Comparison of ENCODE assay signal across 22 mouse cellular contexts in the genomic region with DNA sequence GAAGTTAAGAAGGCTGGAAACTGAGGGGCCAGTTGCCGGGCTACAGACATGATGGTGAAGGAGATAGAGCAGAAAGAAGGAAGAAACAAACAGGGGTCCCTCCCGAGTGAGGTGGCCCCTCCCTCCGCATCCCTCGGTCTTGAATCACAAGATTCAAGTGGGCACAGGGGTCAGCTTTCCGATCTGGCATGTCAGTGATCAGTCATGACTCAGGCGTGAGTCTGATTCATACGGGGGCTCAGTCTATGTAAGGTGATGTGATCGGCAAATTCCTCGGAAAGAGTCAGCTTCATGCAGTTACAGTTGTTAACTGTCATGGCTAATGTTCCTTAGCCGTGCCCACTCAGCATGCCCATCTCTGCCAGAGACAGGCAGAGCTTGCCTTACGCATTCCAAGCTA.
DNase-seq lines count a peak whose midpoint lies in the region; ATAC-seq and TF ChIP-seq lines count a peak whose summit lies in the region.
"Had no signal": no experiment of that assay in that cellular context is flagged by ENCODE, and none has a peak within 500 bp of the region (broad histone marks: within the 10 kb centered on the region; RNA-seq: fewer than 3 reads in every experiment).

No protein-coding gene starts in this region.

- no peaks in the 10 kb centered on the region for H3K27me3 ChIP-seq in hindbrain, postnatal 0 days (ENCODE audit: insufficient read depth, low read length)
- H3K27me3 ChIP-seq in hindbrain, embryonic 14.5 days (ENCODE audit: control insufficient read depth, insufficient read depth, low read length) = no peaks in the 10 kb centered on the region
- H3K27me3 ChIP-seq in neural tube, embryonic 14.5 days (ENCODE audit: control insufficient read depth, insufficient read depth, low read length) = no peaks in the 10 kb centered on the region
- no peaks in the 10 kb centered on the region for H3K27me3 ChIP-seq in lung, postnatal 0 days (replicated peaks; ENCODE audit: insufficient read depth, low read length)
- H3K27me3 ChIP-seq: kidney, embryonic 15.5 days; Patski had no signal

- TF ChIP-seq EP300 in lung, postnatal 0 days (IDR thresholded peaks at IDR 0.05) = no peak

- DNase-seq in frontal cortex, adult 2 months (ENCODE audit: extremely low spot score in 1 of 2, low spot score in 1 of 2) = no peak
- peak; percentile 34 for DNase-seq in hindbrain, postnatal 0 days (ENCODE audit: low spot score)
- DNase-seq in hindbrain, embryonic 14.5 days (ENCODE audit: low spot score) = no peak
- DNase-seq in NIH3T3 (ENCODE audit: low read depth) = peak; percentile 61
- DNase-seq in lung, postnatal 0 days (ENCODE audit: low spot score) = no peak
- DNase-seq in B cell, adult 2 months = no peak
- DNase-seq: adrenal gland, adult 2 months; adrenal gland, postnatal 25 days; cerebellum, adult 18-20 months; cerebellum, adult 9-11 months; cerebellum, postnatal 36 days; gastrocnemius, postnatal 10 days; heart, adult 18-20 months; heart, postnatal 10 days; kidney, adult 2 months had no signal

- H3K4me2 ChIP-seq in hindbrain, postnatal 0 days (ENCODE audit: low read depth, low read length) = peak overlapping the region; percentile 23; the same call in 1 of the 2 replicates
- H3K4me2 ChIP-seq in hindbrain, embryonic 14.5 days (replicated peaks) = no peak overlapping the region
- no peak overlapping the region for H3K4me2 ChIP-seq in neural tube, embryonic 14.5 days (ENCODE audit: low read depth, low read length)
- H3K4me2 ChIP-seq in lung, postnatal 0 days (replicated peaks; ENCODE audit: low read depth, low read length) = no peak overlapping the region
- H3K4me2 ChIP-seq: kidney, embryonic 15.5 days had no signal

- no peak for TF ChIP-seq CTCF in hindbrain, postnatal 0 days (IDR thresholded peaks at IDR 0.05; ENCODE audit: low read depth)
- no peak for TF ChIP-seq CTCF in lung, postnatal 0 days (IDR thresholded peaks at IDR 0.05)

- peak; percentile 69; the same call in 1 of the 2 replicates for ATAC-seq in frontal cortex, adult (ENCODE audit: low TSS enrichment)
- peak; percentile 34 for ATAC-seq in hindbrain, postnatal 0 days
- no peak for ATAC-seq in hindbrain, embryonic 14.5 days (ENCODE audit: low FRiP score)
- 0 out of 2 replicates have a peak, but pooled peaks have one; percentile 34 for ATAC-seq in neural tube, embryonic 14.5 days (ENCODE audit: low read depth)
- no peak for ATAC-seq in lung, postnatal 0 days
- ATAC-seq: Patski had no signal

- WGBS in hindbrain, postnatal 0 days = 53% methylated on average over 11 of the region's 11 CpGs
- 74% methylated on average over 11 of the region's 11 CpGs for WGBS in hindbrain, embryonic 14.5 days
- 73% methylated on average over 11 of the region's 11 CpGs for WGBS in neural tube, embryonic 14.5 days
- 67% methylated on average over 11 of the region's 11 CpGs for WGBS in lung, postnatal 0 days

- peak overlapping the region; percentile 21; the same call in 1 of the 2 replicates for H3K9ac ChIP-seq in hindbrain, postnatal 0 days (replicated peaks; ENCODE audit: low read length)
- H3K9ac ChIP-seq in hindbrain, embryonic 14.5 days = no peak overlapping the region
- no peak overlapping the region for H3K9ac ChIP-seq in neural tube, embryonic 14.5 days (replicated peaks; ENCODE audit: low read depth, low read length)
- no peak overlapping the region for H3K9ac ChIP-seq in lung, postnatal 0 days (replicated peaks; ENCODE audit: low read depth)
- H3K9ac ChIP-seq: kidney, embryonic 15.5 days had no signal

- no peak overlapping the region for H3K4me3 ChIP-seq in hindbrain, postnatal 0 days (ENCODE audit: low read length)
- H3K4me3 ChIP-seq in hindbrain, embryonic 14.5 days (replicated peaks; ENCODE audit: low read length) = no peak overlapping the region
- H3K4me3 ChIP-seq in neural tube, embryonic 14.5 days (ENCODE audit: low read depth, low read length) = no peak overlapping the region
- no peak overlapping the region for H3K4me3 ChIP-seq in lung, postnatal 0 days (ENCODE audit: low read depth, low read length)
- H3K4me3 ChIP-seq: erythroblast, embryonic 14.5 days; forebrain, embryonic 10.5 days; heart, embryonic 10.5 days; kidney, embryonic 15.5 days had no signal

- no peaks in the 10 kb centered on the region for H3K9me3 ChIP-seq in hindbrain, postnatal 0 days (ENCODE audit: low read length)
- no peaks in the 10 kb centered on the region for H3K9me3 ChIP-seq in hindbrain, embryonic 14.5 days (ENCODE audit: control insufficient read depth, low read length)
- no peaks in the 10 kb centered on the region for H3K9me3 ChIP-seq in neural tube, embryonic 14.5 days (ENCODE audit: control insufficient read depth, low read length)
- no peaks in the 10 kb centered on the region for H3K9me3 ChIP-seq in lung, postnatal 0 days (ENCODE audit: low read length)
- H3K9me3 ChIP-seq: forebrain, embryonic 10.5 days; heart, embryonic 10.5 days; kidney, embryonic 15.5 days had no signal

- no peaks in the 10 kb centered on the region for H3K36me3 ChIP-seq in hindbrain, postnatal 0 days (ENCODE audit: insufficient read depth, low read length)
- H3K36me3 ChIP-seq in hindbrain, embryonic 14.5 days (replicated peaks; ENCODE audit: control insufficient read depth, insufficient read depth) = no peaks in the 10 kb centered on the region
- no peaks in the 10 kb centered on the region for H3K36me3 ChIP-seq in neural tube, embryonic 14.5 days (ENCODE audit: control insufficient read depth, insufficient read depth, low read length)
- no peaks in the 10 kb centered on the region for H3K36me3 ChIP-seq in lung, postnatal 0 days (ENCODE audit: insufficient read depth, low read length)
- H3K36me3 ChIP-seq: forebrain, embryonic 10.5 days; heart, embryonic 10.5 days; kidney, embryonic 15.5 days had no signal

- 0 out of 2 replicates have a peak, but pooled peaks cover 5% of the 10 kb centered on the region for H3K4me1 ChIP-seq in hindbrain, postnatal 0 days (ENCODE audit: insufficient read depth, low read length)
- H3K4me1 ChIP-seq in hindbrain, embryonic 14.5 days (replicated peaks; ENCODE audit: control insufficient read depth, insufficient read depth, low read length) = peaks cover 11% of the 10 kb centered on the region
- no peaks in the 10 kb centered on the region for H3K4me1 ChIP-seq in neural tube, embryonic 14.5 days (ENCODE audit: control insufficient read depth, insufficient read depth, low read length)
- 0 out of 2 replicates have a peak, but pooled peaks cover 4% of the 10 kb centered on the region for H3K4me1 ChIP-seq in lung, postnatal 0 days (ENCODE audit: insufficient read depth, low read depth, low read length)

- H3K27ac ChIP-seq in hindbrain, postnatal 0 days = peak overlapping the region; percentile 36; the same call in 1 of the 2 replicates
- H3K27ac ChIP-seq in hindbrain, embryonic 14.5 days = no peak overlapping the region
- no peak overlapping the region for H3K27ac ChIP-seq in neural tube, embryonic 14.5 days (ENCODE audit: low read depth, low read length)
- H3K27ac ChIP-seq in lung, postnatal 0 days (ENCODE audit: low read length) = no peak overlapping the region
- H3K27ac ChIP-seq: forebrain, embryonic 10.5 days; heart, embryonic 10.5 days; kidney, embryonic 15.5 days had no signal

Comparison
In these comparisons a context has a peak if more than half of its experiments do, and no peak if none do; other contexts are left out.
1. ATAC-seq: peak in frontal cortex, adult (single experiment), hindbrain, postnatal 0 days (single experiment) and neural tube, embryonic 14.5 days (single experiment); none in hindbrain, embryonic 14.5 days (single experiment) and lung, postnatal 0 days (single experiment).
2. DNase-seq: peak in hindbrain, postnatal 0 days (single experiment) and NIH3T3 (single experiment); none in frontal cortex, adult 2 months (0 of 2), hindbrain, embryonic 14.5 days (single experiment), lung, postnatal 0 days (single experiment) and B cell, adult 2 months (0 of 2).